Mouse (Mus musculus) midbrain, embryonic 11.5 days (tissue): ENCODE measurements at regions not wholly inside any gene's neighbourhood (a gene's known extent, or its start where the extent isn't known, plus 50 kb on each side); places are given as distances from the start of the nearest gene placed in this dataset.
"Not testable (repeated sequence)": the region's sequence is repeated elsewhere in the genome, so short reads cannot be mapped to it uniquely, and the experiment has no call there.

Experiments used
- ATAC-seq: fragments of 200-750 bp; cut with Nextera tagmentation; 2 replicates; pipeline ENCODE4 v1.8.0; 2017; ENCODE audit warnings: moderate TSS enrichment, moderate library complexity; ENCODE audit not compliant: low FRiP score
- DNase-seq: peaks from one replicate; pipeline ENCODE4 v3.0.0; 2015; ENCODE audit warnings: low spot score; ENCODE audit errors: missing footprints
- H3K27ac ChIP-seq: fragments of 300-500 bp; sonication (generic); 2 replicates; pipeline ENCODE4 v1.5.1; 2014; ENCODE audit warnings: low read depth, low read length
- H3K27me3 ChIP-seq: fragments of 300-500 bp; sonication (generic); 2 replicates; pipeline ENCODE4 v1.6.1; 2014; ENCODE audit warnings: mild to moderate bottlenecking, low read length, moderate library complexity, mixed read lengths; ENCODE audit not compliant: control insufficient read depth, insufficient read depth
- H3K36me3 ChIP-seq: fragments of 300-500 bp; sonication (generic); 2 replicates; pipeline ENCODE4 v1.6.1; 2014; ENCODE audit warnings: mild to moderate bottlenecking, low read length, moderate library complexity, mixed read lengths; ENCODE audit not compliant: control insufficient read depth, insufficient read depth
- H3K4me1 ChIP-seq: fragments of 300-500 bp; sonication (generic); 2 replicates; pipeline ENCODE4 v1.6.1; 2014; ENCODE audit warnings: low read length; ENCODE audit not compliant: control insufficient read depth, insufficient read depth
- H3K4me2 ChIP-seq: fragments of 300-500 bp; sonication (generic); 2 replicates; pipeline ENCODE4 v1.6.1; 2014; ENCODE audit warnings: mild to moderate bottlenecking, moderate library complexity
- H3K4me3 ChIP-seq: fragments of 300-500 bp; sonication (generic); 2 replicates; pipeline ENCODE4 v1.5.1; 2014; ENCODE audit warnings: low read depth, low read length
- H3K9ac ChIP-seq: fragments of 300-500 bp; sonication (generic); 2 replicates; pipeline ENCODE4 v1.6.1; 2014; ENCODE audit warnings: low read length
- H3K9me3 ChIP-seq: fragments of 300-500 bp; sonication (generic); 2 replicates; pipeline ENCODE4 v1.6.1; 2016; ENCODE audit warnings: low read length; ENCODE audit not compliant: control insufficient read depth
- WGBS: fragments of 180-500 bp; shearing (Covaris S2); extraction: QIAGEN DNeasy Blood & Tissue Kit; methylation state at CpG from one replicate; pipeline ENCODE4 v1.1.7; 2014; 5-methylcytosine and 5-hydroxymethylcytosine counted together

DNA sequence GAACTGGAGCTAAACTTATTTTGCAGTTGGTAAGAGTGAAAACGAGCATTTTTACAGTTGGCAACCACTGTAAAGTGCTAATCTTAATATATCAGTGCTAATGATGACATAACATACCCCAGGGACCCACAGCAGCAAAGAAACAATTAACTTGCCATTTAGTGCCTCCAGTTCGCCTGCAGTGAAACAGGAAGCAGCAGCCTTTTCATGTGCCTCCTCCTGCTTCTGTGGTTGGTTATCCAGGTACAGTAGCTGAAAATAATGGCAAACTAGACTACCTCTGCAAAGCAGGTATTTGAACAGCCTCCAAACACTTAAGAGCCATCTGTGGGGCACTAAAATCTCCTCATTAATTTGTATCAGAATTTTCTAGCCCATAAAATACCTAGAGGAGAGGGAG, 584.8 kb upstream of the Pfkp start:
- Histone ChIP-seq H3K27me3 (no peaks in the 10 kb centered on the region), H3K27ac (no peak overlapping the region), H3K4me2 (no peak overlapping the region), H3K4me1 (no peaks in the 10 kb centered on the region), H3K9ac (no peak overlapping the region), H3K9me3 (no peaks in the 10 kb centered on the region), H3K4me3 (no peak overlapping the region), H3K36me3 (no peaks in the 10 kb centered on the region)
- ATAC-seq (no peak), DNase-seq (no peak)
- 66% methylated on average over 2 of the region's 2 CpGs for WGBS

DNA sequence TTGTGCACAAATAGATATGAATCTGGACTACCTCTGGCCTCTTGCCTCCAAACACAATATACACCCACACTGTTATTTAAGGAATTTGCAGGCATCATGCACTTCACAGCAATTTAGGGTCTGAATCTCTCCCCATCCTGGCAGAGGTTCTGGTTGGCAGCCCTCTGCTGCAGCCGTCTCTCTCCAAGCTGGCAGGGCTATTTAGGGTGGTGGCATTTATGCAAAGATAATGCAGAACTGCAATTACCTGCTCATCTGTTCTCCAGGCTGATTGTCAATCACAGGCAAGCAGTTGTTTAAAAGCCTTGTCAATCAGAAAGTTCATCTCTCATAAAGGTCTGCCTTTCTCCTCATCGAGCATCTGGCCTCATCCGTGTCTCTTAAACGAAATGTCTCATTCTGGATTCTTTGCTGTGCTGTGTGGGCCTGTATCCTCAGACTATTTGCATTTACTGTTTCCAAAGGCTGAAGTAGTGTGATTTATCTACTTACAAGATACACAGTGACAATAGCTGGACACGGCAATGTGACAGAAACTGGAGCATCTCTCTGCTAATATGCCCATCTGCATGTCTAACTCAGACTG, 558.1 kb upstream of the Pfkp start:
- no peaks in the 10 kb centered on the region for H3K27me3 ChIP-seq

DNA sequence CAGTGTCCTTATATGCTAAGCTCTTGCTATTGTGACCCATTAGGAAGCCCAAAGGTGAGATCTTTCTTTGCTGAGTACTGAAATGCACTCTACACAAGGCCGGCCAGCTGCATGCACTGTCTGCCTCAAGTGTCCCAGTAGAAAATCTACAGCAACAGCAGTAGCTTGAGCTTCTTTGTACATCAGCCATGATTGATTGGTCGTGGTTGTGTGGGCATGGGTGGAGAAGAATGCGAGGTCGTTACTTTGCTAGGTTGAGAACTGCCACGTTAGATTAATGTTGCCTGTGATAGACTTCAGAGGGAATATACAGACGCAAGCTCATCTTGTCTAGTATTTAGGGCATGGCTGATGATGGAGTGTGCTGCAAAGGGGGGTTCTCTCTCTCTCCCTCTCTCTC, 547.4 kb upstream of the Pfkp start:
- Histone ChIP-seq H3K36me3 (no peaks in the 10 kb centered on the region), H3K9me3 (no peaks in the 10 kb centered on the region), H3K27ac (no peak overlapping the region), H3K4me3 (no peak overlapping the region), H3K4me2 (no peak overlapping the region), H3K4me1 (no peaks in the 10 kb centered on the region), H3K9ac (no peak overlapping the region), H3K27me3 (no peaks in the 10 kb centered on the region)
- DNase-seq (no peak), ATAC-seq (peak; percentile 48; the same call in 1 of the 2 replicates)
- 75% methylated on average over 6 of the region's 6 CpGs for WGBS

More for the DNA sequence above, 558.1 kb upstream of the Pfkp start:
- DNase-seq: no peak
- H3K9me3 ChIP-seq: no peaks in the 10 kb centered on the region
- H3K9ac ChIP-seq: no peak overlapping the region
- H3K36me3 ChIP-seq: no peaks in the 10 kb centered on the region
- ATAC-seq: no peak
- H3K4me2 ChIP-seq: no peak overlapping the region
- 89% methylated on average over 5 of the region's 5 CpGs for WGBS
- no peaks in the 10 kb centered on the region for H3K4me1 ChIP-seq
- no peak overlapping the region for H3K4me3 ChIP-seq
- no peak overlapping the region for H3K27ac ChIP-seq

DNA sequence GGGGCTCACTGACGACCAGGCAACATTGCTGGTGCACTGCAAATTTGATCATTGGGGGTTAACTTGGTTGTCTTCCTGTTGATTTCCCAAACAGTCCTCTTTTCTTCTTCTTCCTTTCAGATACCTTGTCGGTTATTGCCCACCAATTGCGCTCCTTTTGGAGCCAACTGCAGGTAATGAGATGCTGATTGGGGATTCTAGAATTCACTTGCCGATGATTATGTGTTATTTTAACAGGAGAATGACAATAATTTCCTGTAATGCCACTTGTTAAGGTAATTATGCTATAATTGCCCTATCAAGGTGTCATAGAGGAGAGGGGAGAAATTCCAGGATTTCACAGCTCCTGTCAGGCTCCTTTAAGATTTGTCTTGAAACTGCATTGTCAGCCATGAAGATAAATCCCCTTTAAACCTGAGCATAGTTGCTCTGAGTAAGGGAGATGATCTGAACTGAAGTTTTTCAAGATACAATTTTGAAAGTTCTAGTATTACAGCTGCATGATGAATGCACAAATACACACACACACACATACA, 533.7 kb upstream of the Pfkp start:
- Histone ChIP-seq H3K9me3 (no peaks in the 10 kb centered on the region), H3K4me1 (no peaks in the 10 kb centered on the region), H3K27me3 (no peaks in the 10 kb centered on the region), H3K27ac (no peak overlapping the region), H3K36me3 (no peaks in the 10 kb centered on the region), H3K4me3 (no peak overlapping the region), H3K9ac (no peak overlapping the region), H3K4me2 (no peak overlapping the region)
- 98% methylated on average over 4 of the region's 4 CpGs for WGBS
- ATAC-seq: no peak
- DNase-seq: no peak

DNA sequence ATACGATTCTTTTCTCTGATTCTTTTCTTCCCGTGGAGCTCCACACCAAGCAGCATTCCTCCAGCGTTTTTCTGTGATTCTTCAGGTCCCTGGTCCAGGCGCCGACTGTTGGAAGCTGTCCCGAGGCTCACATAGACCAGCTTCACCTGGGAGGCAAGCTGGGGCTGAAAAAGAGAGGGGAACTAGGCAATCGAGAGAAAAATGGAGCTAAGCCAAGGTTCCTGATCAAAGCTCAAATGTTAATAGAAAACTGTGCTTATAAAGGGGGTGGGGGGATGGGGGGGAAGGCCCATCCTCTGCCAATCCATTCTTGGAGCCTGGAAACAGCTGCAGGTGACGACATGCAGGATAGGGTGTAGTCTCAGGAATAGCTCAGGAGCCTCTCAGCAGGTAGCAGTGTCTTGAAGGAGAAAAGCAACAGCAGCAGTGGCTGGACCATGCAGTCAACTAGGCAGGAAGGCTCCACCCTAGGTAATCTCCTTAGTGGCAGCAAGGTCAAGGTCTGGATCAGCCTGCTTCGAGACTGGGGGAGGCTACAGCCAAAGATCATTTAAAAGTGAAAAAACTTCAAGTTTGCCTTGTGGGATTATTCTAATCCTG, 527.1 kb upstream of the Pfkp start:
- H3K9me3 ChIP-seq: no peaks in the 10 kb centered on the region
- DNase-seq (no peak), ATAC-seq (no peak)
- no peaks in the 10 kb centered on the region for H3K36me3 ChIP-seq
- WGBS: 75% methylated on average over 9 of the region's 9 CpGs
- H3K9ac ChIP-seq: no peak overlapping the region
- H3K4me1 ChIP-seq: no peaks in the 10 kb centered on the region
- no peak overlapping the region for H3K27ac ChIP-seq
- H3K4me2 ChIP-seq: no peak overlapping the region
- H3K27me3 ChIP-seq: no peaks in the 10 kb centered on the region
- no peak overlapping the region for H3K4me3 ChIP-seq

DNA sequence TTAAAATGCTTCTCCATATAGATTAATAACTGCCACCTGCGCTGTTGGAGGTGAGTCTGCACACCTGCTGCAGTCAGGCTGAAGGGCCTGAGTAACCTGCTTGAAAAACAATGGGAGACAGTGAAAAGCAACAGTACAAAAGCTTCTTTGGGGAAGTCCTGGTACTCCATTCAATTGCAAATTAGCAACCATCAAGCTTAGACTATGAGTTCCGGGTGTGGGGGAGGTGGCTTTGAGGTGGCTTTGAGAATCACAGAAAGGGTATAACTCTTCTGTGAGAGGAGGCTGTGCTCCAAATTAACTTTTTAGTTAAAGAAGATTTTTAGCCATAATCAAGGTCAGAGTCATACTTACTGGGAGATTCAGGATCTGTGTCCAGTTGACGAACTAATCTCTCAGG, 521.5 kb upstream of the Pfkp start:
- not testable (repeated sequence) for ATAC-seq, H3K27me3 ChIP-seq, H3K36me3 ChIP-seq, DNase-seq, H3K4me3 ChIP-seq, H3K4me1 ChIP-seq, H3K4me2 ChIP-seq, H3K9me3 ChIP-seq, H3K27ac ChIP-seq, H3K9ac ChIP-seq
- WGBS: 64% methylated on average over 3 of the region's 3 CpGs

DNA sequence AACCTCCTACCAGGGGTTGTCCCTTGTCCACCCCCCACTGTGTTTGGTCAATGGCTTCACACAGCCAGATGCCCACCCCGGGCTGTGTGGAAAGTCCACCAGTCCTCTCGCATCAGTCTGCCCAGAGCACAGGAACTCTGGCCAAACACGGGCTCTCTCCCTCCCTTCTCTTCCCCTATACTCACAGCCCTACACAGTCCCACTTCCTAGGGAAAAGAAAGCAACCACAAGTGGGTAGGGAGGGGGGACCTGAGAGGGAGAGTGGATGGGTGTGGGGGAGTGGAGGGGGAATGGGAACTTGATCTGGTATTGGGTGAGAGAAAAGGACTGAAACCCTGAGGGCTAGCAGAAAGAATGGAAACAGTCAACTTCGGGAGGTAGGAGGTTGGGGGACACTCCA, 497.8 kb upstream of the Pfkp start:
- Histone ChIP-seq H3K9ac (no peak overlapping the region), H3K4me1 (no peaks in the 10 kb centered on the region), H3K4me3 (no peak overlapping the region), H3K27me3 (no peaks in the 10 kb centered on the region), H3K4me2 (no peak overlapping the region), H3K9me3 (no peaks in the 10 kb centered on the region), H3K36me3 (no peaks in the 10 kb centered on the region), H3K27ac (no peak overlapping the region)
- ATAC-seq (no peak), DNase-seq (no peak)
- 58% methylated on average over 4 of the region's 4 CpGs for WGBS

DNA sequence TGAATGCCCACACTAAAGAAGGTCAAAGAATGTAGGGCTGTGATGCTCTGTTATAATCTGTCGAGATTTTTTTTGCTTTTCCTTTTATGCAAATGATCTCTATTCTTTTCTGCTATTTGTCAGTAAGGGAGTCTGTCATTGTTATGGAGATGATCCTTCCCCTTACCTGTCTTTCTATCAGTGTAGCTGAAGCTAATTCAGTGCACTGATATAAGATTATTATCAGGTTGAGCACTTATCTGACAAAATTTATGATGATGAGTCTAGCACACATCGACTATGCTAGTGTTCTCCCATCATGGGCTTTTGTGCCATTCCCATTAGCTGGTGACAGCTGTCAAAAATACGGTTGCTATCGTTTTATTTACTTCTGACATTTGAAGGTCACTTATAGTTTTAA, 462.0 kb upstream of the Pfkp start:
- Histone ChIP-seq H3K9me3 (no peaks in the 10 kb centered on the region), H3K27ac (no peak overlapping the region), H3K27me3 (no peaks in the 10 kb centered on the region), H3K36me3 (no peaks in the 10 kb centered on the region), H3K4me3 (no peak overlapping the region), H3K9ac (no peak overlapping the region), H3K4me1 (no peaks in the 10 kb centered on the region), H3K4me2 (no peak overlapping the region)
- 87% methylated on average over 4 of the region's 4 CpGs for WGBS
- ATAC-seq (no peak), DNase-seq (no peak)

DNA sequence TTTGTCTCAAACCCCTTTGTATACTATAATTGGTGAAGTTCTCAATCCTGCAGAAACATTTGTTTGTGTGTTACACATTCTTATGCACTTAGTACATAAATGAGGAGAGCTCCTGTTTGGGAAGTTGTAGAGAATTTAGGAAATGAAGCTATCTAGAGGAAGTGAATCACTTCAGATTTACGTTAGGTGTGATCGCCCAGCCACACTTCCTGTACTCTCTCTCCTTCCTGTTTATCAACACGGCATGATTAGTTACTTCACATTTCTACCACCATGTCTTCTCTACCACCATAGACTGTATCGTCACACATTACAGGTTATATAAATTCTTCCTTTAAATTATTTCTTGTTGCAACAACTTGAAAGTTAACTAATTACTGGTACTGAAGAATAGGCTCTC, 454.7 kb upstream of the Pfkp start:
- no peak overlapping the region for H3K4me2 ChIP-seq
- 94% methylated on average over 4 of the region's 4 CpGs for WGBS
- no peak overlapping the region for H3K9ac ChIP-seq
- no peak overlapping the region for H3K27ac ChIP-seq
- no peak for DNase-seq
- no peaks in the 10 kb centered on the region for H3K9me3 ChIP-seq
- no peak for ATAC-seq
- H3K4me1 ChIP-seq: no peaks in the 10 kb centered on the region
- H3K27me3 ChIP-seq: no peaks in the 10 kb centered on the region
- no peak overlapping the region for H3K4me3 ChIP-seq
- H3K36me3 ChIP-seq: no peaks in the 10 kb centered on the region
